Mouse (Mus musculus) ES-Bruce4 (cell line): Measurements from ENCODE around the gene Snx3. TPM values are rescaled to one million over a fixed set of nuclear protein-coding genes. Genes with fewer than 3 reads are reported as not detected.

Source experiments
- H3K27ac ChIP-seq: 2 replicates; pipeline ENCODE4 v1.5.1; 2012; ENCODE audit warnings: low read length, inconsistent platforms; ENCODE audit not compliant: insufficient read depth
- H3K27me3 ChIP-seq: 2 replicates; pipeline ENCODE4 v1.6.1; 2012; ENCODE audit warnings: mild to moderate bottlenecking, low read length, inconsistent platforms; ENCODE audit not compliant: control insufficient read depth, poor library complexity, insufficient read depth, severe bottlenecking
- H3K36me3 ChIP-seq: 2 replicates; pipeline ENCODE4 v1.6.1; 2012; ENCODE audit warnings: inconsistent platforms, mild to moderate bottlenecking, low read length, moderate library complexity; ENCODE audit not compliant: control insufficient read depth, poor library complexity, insufficient read depth, severe bottlenecking
- H3K4me1 ChIP-seq: one replicate; pipeline ENCODE4 v1.8.1; 2011; ENCODE audit warnings: low read length; ENCODE audit not compliant: control insufficient read depth, insufficient read depth
- H3K4me3 ChIP-seq: 2 replicates; pipeline ENCODE4 v1.5.1; 2011; ENCODE audit warnings: low read depth, mild to moderate bottlenecking, low read length
- H3K9ac ChIP-seq: 2 replicates; pipeline ENCODE4 v1.6.1; 2012; ENCODE audit warnings: low read depth, mild to moderate bottlenecking, inconsistent platforms; ENCODE audit not compliant: poor library complexity, severe bottlenecking
- H3K9me3 ChIP-seq: replicated peaks from 2 replicates; pipeline ENCODE4 v1.6.1; 2012; ENCODE audit warnings: mild to moderate bottlenecking, low read length, inconsistent platforms; ENCODE audit not compliant: control insufficient read depth, poor library complexity, insufficient read depth, severe bottlenecking
- CTCF ChIP-seq: IDR thresholded peaks from one replicate; pipeline ENCODE4 v1.8.1; 2011; ENCODE audit warnings: low read depth, low read length
- EP300 ChIP-seq: IDR thresholded peaks from 2 replicates; pipeline ENCODE4 v1.6.1; 2011; ENCODE audit warnings: low read depth, low read length; ENCODE audit not compliant: insufficient read depth
- POLR2A ChIP-seq: IDR thresholded peaks from one replicate; pipeline ENCODE4 v1.8.1; 2011; ENCODE audit warnings: low read length; ENCODE audit not compliant: insufficient read depth
- polyA plus RNA-seq: library from polyadenylated mRNA; stranded (reverse); fragments of >200 nt; gene quantifications from 2 replicates; pipeline ENCODE4 v1.2.4, GENCODE M21; 2011; ENCODE audit warnings: low read depth; ENCODE audit not compliant: missing spikeins, insufficient read depth, insufficient read length

Gene Snx3
- polyA plus RNA-seq, 1 experiment: 190 TPM

GRCm38 (mm10) chr10:42579475-42580130 is 77.8 kb downstream of the Snx3 start:
- H3K9ac ChIP-seq: no peak overlapping the region
- peak overlapping the region; percentile 13 for H3K4me3 ChIP-seq
- H3K4me1 ChIP-seq: no peaks in the 10 kb centered on the region
- H3K27ac ChIP-seq: no peak overlapping the region
- H3K36me3 ChIP-seq: no peaks in the 10 kb centered on the region
- TF ChIP-seq CTCF (no peak), EP300 (0 out of 2 replicates have a peak, but pooled peaks have one; percentile 1)
- H3K27me3 ChIP-seq: peaks cover 52% of the 10 kb centered on the region
- H3K9me3 ChIP-seq: no peaks in the 10 kb centered on the region

GRCm38 (mm10) chr10:42580131-42580950 is 78.5 kb downstream of the Snx3 start:
- Histone ChIP-seq H3K4me1 (no peaks in the 10 kb centered on the region), H3K9ac (no peak overlapping the region), H3K9me3 (no peaks in the 10 kb centered on the region), H3K36me3 (no peaks in the 10 kb centered on the region), H3K27ac (no peak overlapping the region), H3K27me3 (peaks cover 59% of the 10 kb centered on the region), H3K4me3 (peak overlapping the region; percentile 14; the same call in 1 of the 2 replicates)
- TF ChIP-seq POLR2A (no peak), EP300 (no peak), CTCF (no peak)

- Histone ChIP-seq H3K4me3 (no peak overlapping the region), H3K27me3 (peaks cover 65% of the 10 kb centered on the region), H3K4me1 (no peaks in the 10 kb centered on the region), H3K36me3 (no peaks in the 10 kb centered on the region), H3K27ac (no peak overlapping the region), H3K9me3 (no peaks in the 10 kb centered on the region), H3K9ac (no peak overlapping the region)
- no peak for TF ChIP-seq EP300
- TF ChIP-seq CTCF: no peak
- TF ChIP-seq POLR2A: no peak
Observed at GRCm38 (mm10) chr10:42580951-42581277, 79.1 kb downstream of the Snx3 start.

- TF ChIP-seq EP300 (no peak), POLR2A (no peak), CTCF (no peak)
- Histone ChIP-seq H3K4me1 (no peaks in the 10 kb centered on the region), H3K27ac (no peak overlapping the region), H3K9me3 (no peaks in the 10 kb centered on the region), H3K36me3 (no peaks in the 10 kb centered on the region), H3K4me3 (peak overlapping the region; percentile 1; the same call in 1 of the 2 replicates), H3K27me3 (peaks cover 69% of the 10 kb centered on the region), H3K9ac (no peak overlapping the region)
Observed at GRCm38 (mm10) chr10:42581694-42582565, 80.1 kb downstream of the Snx3 start.

- H3K4me3 ChIP-seq: peak overlapping the region; percentile 6
- no peak for TF ChIP-seq POLR2A
- H3K9me3 ChIP-seq: no peaks in the 10 kb centered on the region
- no peaks in the 10 kb centered on the region for H3K4me1 ChIP-seq
- no peak overlapping the region for H3K9ac ChIP-seq
- no peaks in the 10 kb centered on the region for H3K36me3 ChIP-seq
- H3K27ac ChIP-seq: no peak overlapping the region
- peaks cover 69% of the 10 kb centered on the region for H3K27me3 ChIP-seq
Observed at GRCm38 (mm10) chr10:42582566-42583110, 80.8 kb downstream of the Snx3 start.
